Mouse (Mus musculus): ENCODE data around the gene Nfatc2. TPM values are rescaled to one million over a fixed set of nuclear protein-coding genes. Genes with fewer than 3 reads are reported as not detected.

Gene Nfatc2
- 0.07 TPM for polyA plus RNA-seq (2012; fragmentation: generic; extraction: Trizol)
- long read RNA-seq, experiment 1: 0 reads
- long read RNA-seq, experiment 2: 0 reads

- Histone ChIP-seq H3K79me3 (ENCODE audit: low read depth) (no peaks in the 10 kb centered on the region), H3K27me3 (ENCODE audit: control insufficient read depth, insufficient read depth, insufficient read length) (peaks cover 4% of the 10 kb centered on the region)
- no peak for TF ChIP-seq CEBPB (IDR thresholded peaks at IDR 0.05; ENCODE audit: low read depth)
- no peak for TF ChIP-seq CTCF (IDR thresholded peaks at IDR 0.05; ENCODE audit: control insufficient read depth, insufficient read depth, insufficient read length)
- no peak for TF ChIP-seq FOSL1 (IDR thresholded peaks at IDR 0.05; ENCODE audit: insufficient read depth, low read length, poor library complexity, severe bottlenecking)
- no peak for TF ChIP-seq MYOD1 (IDR thresholded peaks at IDR 0.05; ENCODE audit: control insufficient read depth, insufficient read length, low read depth)
- TF ChIP-seq MYOG (IDR thresholded peaks at IDR 0.05; ENCODE audit: control insufficient read depth, extremely low read depth, insufficient read length): no peak
- no peak for TF ChIP-seq USF1 (IDR thresholded peaks at IDR 0.05; ENCODE audit: low read depth)
- no peak for TF ChIP-seq MAX (IDR thresholded peaks at IDR 0.05)
These were observed at the start of gene Nfatc2 for GRCm38 (mm10) chr2:168601491-168602386. Gene Nfatc2 (minus strand): TSS chr2:168601657.

GRCm38 (mm10) chr2:168648171-168648570 is 46.7 kb upstream of the Nfatc2 start:
- no peaks in the 10 kb centered on the region for H3K79me2 ChIP-seq (ENCODE audit: control insufficient read depth, insufficient read depth)
- TF ChIP-seq CTCF (IDR thresholded peaks at IDR 0.05; ENCODE audit: control insufficient read depth, insufficient read depth, insufficient read length) (no peak), MAX (IDR thresholded peaks at IDR 0.05) (no peak), FOSL1 (IDR thresholded peaks at IDR 0.05; ENCODE audit: insufficient read depth, low read length, poor library complexity, severe bottlenecking) (no peak), MYOG (IDR thresholded peaks at IDR 0.05; ENCODE audit: control insufficient read depth, extremely low read depth, insufficient read length) (no peak), USF1 (IDR thresholded peaks at IDR 0.05; ENCODE audit: low read depth) (no peak), MYOD1 (IDR thresholded peaks at IDR 0.05; ENCODE audit: control insufficient read depth, insufficient read length, low read depth) (no peak), CEBPB (IDR thresholded peaks at IDR 0.05; ENCODE audit: low read depth) (no peak)
- H3ac ChIP-seq (ENCODE audit: control insufficient read depth, insufficient read length, low read depth): no peak overlapping the region
- no peak overlapping the region for H3K4me3 ChIP-seq (ENCODE audit: insufficient read depth, poor library complexity, severe bottlenecking)
- peaks cover 34% of the 10 kb centered on the region for H3K27me3 ChIP-seq (ENCODE audit: control insufficient read depth, insufficient read depth, insufficient read length)
- H3K36me3 ChIP-seq (ENCODE audit: control insufficient read depth, insufficient read depth): no peaks in the 10 kb centered on the region
- no peaks in the 10 kb centered on the region for H3K79me3 ChIP-seq (ENCODE audit: low read depth)

More at GRCm38 (mm10) chr2:168601491-168602386, at the start of gene Nfatc2:
- Histone ChIP-seq H3ac (ENCODE audit: control insufficient read depth, insufficient read length, low read depth) (peak within 1 kb of the TSS; percentile 33), H3K4me3 (ENCODE audit: insufficient read depth, poor library complexity, severe bottlenecking) (peak within 1 kb of the TSS; percentile 30), H3K79me2 (ENCODE audit: control insufficient read depth, insufficient read depth) (no peaks in the 10 kb centered on the region), H3K36me3 (ENCODE audit: control insufficient read depth, insufficient read depth) (no peaks in the 10 kb centered on the region)

- no peak for TF ChIP-seq MYOG (IDR thresholded peaks at IDR 0.05; ENCODE audit: control insufficient read depth, extremely low read depth, insufficient read length)
- no peak for TF ChIP-seq CTCF (IDR thresholded peaks at IDR 0.05; ENCODE audit: control insufficient read depth, insufficient read depth, insufficient read length)
- no peak for TF ChIP-seq MYOD1 (IDR thresholded peaks at IDR 0.05; ENCODE audit: control insufficient read depth, insufficient read length, low read depth)
- TF ChIP-seq CEBPB (IDR thresholded peaks at IDR 0.05; ENCODE audit: low read depth): no peak
- no peak for TF ChIP-seq FOSL1 (IDR thresholded peaks at IDR 0.05; ENCODE audit: insufficient read depth, low read length, poor library complexity, severe bottlenecking)
- no peak for TF ChIP-seq MAX (IDR thresholded peaks at IDR 0.05)
- TF ChIP-seq USF1 (IDR thresholded peaks at IDR 0.05; ENCODE audit: low read depth): no peak
- Histone ChIP-seq H3K27me3 (ENCODE audit: control insufficient read depth, insufficient read depth, insufficient read length) (peaks cover 20% of the 10 kb centered on the region), H3K36me3 (ENCODE audit: control insufficient read depth, insufficient read depth) (no peaks in the 10 kb centered on the region), H3K79me2 (ENCODE audit: control insufficient read depth, insufficient read depth) (no peaks in the 10 kb centered on the region), H3ac (ENCODE audit: control insufficient read depth, insufficient read length, low read depth) (no peak overlapping the region), H3K79me3 (ENCODE audit: low read depth) (no peaks in the 10 kb centered on the region), H3K4me3 (ENCODE audit: insufficient read depth, poor library complexity, severe bottlenecking) (no peak overlapping the region)
These were observed 43.4 kb upstream of the Nfatc2 start for GRCm38 (mm10) chr2:168644855-168645254.

- no peaks in the 10 kb centered on the region for H3K79me2 ChIP-seq (ENCODE audit: control insufficient read depth, insufficient read depth)
- H3K27me3 ChIP-seq (ENCODE audit: control insufficient read depth, insufficient read depth, insufficient read length): peaks cover 9% of the 10 kb centered on the region
- no peaks in the 10 kb centered on the region for H3K36me3 ChIP-seq (ENCODE audit: control insufficient read depth, insufficient read depth)
- H3ac ChIP-seq (ENCODE audit: control insufficient read depth, insufficient read length, low read depth): no peak overlapping the region
- H3K79me3 ChIP-seq (ENCODE audit: low read depth): no peaks in the 10 kb centered on the region
- no peak overlapping the region for H3K4me3 ChIP-seq (ENCODE audit: insufficient read depth, poor library complexity, severe bottlenecking)
- TF ChIP-seq CEBPB (IDR thresholded peaks at IDR 0.05; ENCODE audit: low read depth) (no peak), CTCF (IDR thresholded peaks at IDR 0.05; ENCODE audit: control insufficient read depth, insufficient read depth, insufficient read length) (no peak), MAX (IDR thresholded peaks at IDR 0.05) (no peak), MYOD1 (IDR thresholded peaks at IDR 0.05; ENCODE audit: control insufficient read depth, insufficient read length, low read depth) (no peak)
These were observed 42.2 kb upstream of the Nfatc2 start for GRCm38 (mm10) chr2:168643524-168644177.

- Histone ChIP-seq H3K36me3 (ENCODE audit: control insufficient read depth, insufficient read depth) (no peaks in the 10 kb centered on the region), H3K27me3 (ENCODE audit: control insufficient read depth, insufficient read depth, insufficient read length) (peaks cover 18% of the 10 kb centered on the region), H3K79me3 (ENCODE audit: low read depth) (no peaks in the 10 kb centered on the region), H3ac (ENCODE audit: control insufficient read depth, insufficient read length, low read depth) (no peak overlapping the region), H3K79me2 (ENCODE audit: control insufficient read depth, insufficient read depth) (no peaks in the 10 kb centered on the region), H3K4me3 (ENCODE audit: insufficient read depth, poor library complexity, severe bottlenecking) (no peak overlapping the region)
- no peak for TF ChIP-seq FOSL1 (IDR thresholded peaks at IDR 0.05; ENCODE audit: insufficient read depth, low read length, poor library complexity, severe bottlenecking)
- TF ChIP-seq MYOD1 (IDR thresholded peaks at IDR 0.05; ENCODE audit: control insufficient read depth, insufficient read length, low read depth): no peak
- TF ChIP-seq CEBPB (IDR thresholded peaks at IDR 0.05; ENCODE audit: low read depth): no peak
- no peak for TF ChIP-seq MAX (IDR thresholded peaks at IDR 0.05)
- no peak for TF ChIP-seq USF1 (IDR thresholded peaks at IDR 0.05; ENCODE audit: low read depth)
- no peak for TF ChIP-seq MYOG (IDR thresholded peaks at IDR 0.05; ENCODE audit: control insufficient read depth, extremely low read depth, insufficient read length)
- TF ChIP-seq CTCF (IDR thresholded peaks at IDR 0.05; ENCODE audit: control insufficient read depth, insufficient read depth, insufficient read length): no peak
These were observed 40.7 kb upstream of the Nfatc2 start for GRCm38 (mm10) chr2:168642187-168642586.

All from C2C12 (cell line).